Mouse (Mus musculus) forebrain, embryonic 14.5 days (tissue): ENCODE data around the gene Rnasel. TPM values are rescaled to one million over a fixed set of nuclear protein-coding genes. Genes with fewer than 3 reads are reported as not detected.
A peak's percentile ranks its signal among the peaks of the same experiment; 100 is the strongest.

Experiments
- ATAC-seq: fragments of 200-750 bp; cut with Nextera tagmentation; 2 replicates; pipeline ENCODE4 v1.8.0; 2017; ENCODE audit warnings: mild to moderate bottlenecking, moderate library complexity
- DNase-seq: peaks from one replicate; pipeline ENCODE4 v3.0.0-alpha.2; 2015; ENCODE audit warnings: low spot score
- H3K27ac ChIP-seq: fragments of 300-500 bp; sonication (generic); 2 replicates; pipeline ENCODE4 v1.5.1; 2014; ENCODE audit warnings: low read depth, mild to moderate bottlenecking, control low read depth, low read length, moderate library complexity
- H3K27me3 ChIP-seq: fragments of 300-500 bp; sonication (generic); replicated peaks from 2 replicates; pipeline ENCODE4 v1.6.1; 2014; ENCODE audit warnings: low read length, control low read depth, mixed read lengths; ENCODE audit not compliant: control insufficient read depth, insufficient read depth
- H3K36me3 ChIP-seq: fragments of 300-500 bp; sonication (generic); 2 replicates; pipeline ENCODE4 v1.6.1; 2014; ENCODE audit warnings: low read length, control low read depth; ENCODE audit not compliant: control insufficient read depth, insufficient read depth
- H3K4me1 ChIP-seq: fragments of 300-500 bp; sonication (generic); 2 replicates; pipeline ENCODE4 v1.6.1; 2014; ENCODE audit warnings: antibody characterized with exemption, low read length, control low read depth; ENCODE audit not compliant: control insufficient read depth, insufficient read depth
- H3K4me2 ChIP-seq: fragments of 300-500 bp; sonication (generic); 2 replicates; pipeline ENCODE4 v1.6.1; 2014; ENCODE audit warnings: mild to moderate bottlenecking, control low read depth, low read length
- H3K4me3 ChIP-seq: fragments of 300-500 bp; sonication (generic); 2 replicates; pipeline ENCODE4 v1.5.1; 2014; ENCODE audit warnings: low read depth, low read length, control low read depth
- H3K9ac ChIP-seq: fragments of 300-500 bp; sonication (generic); 2 replicates; pipeline ENCODE4 v1.6.1; 2014; ENCODE audit warnings: mild to moderate bottlenecking, low read length, control low read depth, moderate library complexity
- H3K9me3 ChIP-seq: fragments of 300-500 bp; sonication (generic); replicated peaks from 2 replicates; pipeline ENCODE4 v1.6.1; 2016; ENCODE audit warnings: low read length, control low read depth, mixed read lengths; ENCODE audit not compliant: control insufficient read depth
- WGBS: fragments of 180-500 bp; shearing (Covaris S2); extraction: QIAGEN DNeasy Blood & Tissue Kit; methylation state at CpG from one replicate; pipeline ENCODE4 v1.1.7; 2014; 5-methylcytosine and 5-hydroxymethylcytosine counted together
- polyA plus RNA-seq: library from polyadenylated mRNA; unstranded; fragments of >200 nt; fragmentation: Nextera tagmentation; extraction: Ambion mirVana; gene quantifications from 2 replicates; pipeline ENCODE4 v1.2.1, GENCODE M21; 2014

The Rnasel gene
- polyA plus RNA-seq, 1 experiment from 2014 or later = 29.9 TPM

DNA sequence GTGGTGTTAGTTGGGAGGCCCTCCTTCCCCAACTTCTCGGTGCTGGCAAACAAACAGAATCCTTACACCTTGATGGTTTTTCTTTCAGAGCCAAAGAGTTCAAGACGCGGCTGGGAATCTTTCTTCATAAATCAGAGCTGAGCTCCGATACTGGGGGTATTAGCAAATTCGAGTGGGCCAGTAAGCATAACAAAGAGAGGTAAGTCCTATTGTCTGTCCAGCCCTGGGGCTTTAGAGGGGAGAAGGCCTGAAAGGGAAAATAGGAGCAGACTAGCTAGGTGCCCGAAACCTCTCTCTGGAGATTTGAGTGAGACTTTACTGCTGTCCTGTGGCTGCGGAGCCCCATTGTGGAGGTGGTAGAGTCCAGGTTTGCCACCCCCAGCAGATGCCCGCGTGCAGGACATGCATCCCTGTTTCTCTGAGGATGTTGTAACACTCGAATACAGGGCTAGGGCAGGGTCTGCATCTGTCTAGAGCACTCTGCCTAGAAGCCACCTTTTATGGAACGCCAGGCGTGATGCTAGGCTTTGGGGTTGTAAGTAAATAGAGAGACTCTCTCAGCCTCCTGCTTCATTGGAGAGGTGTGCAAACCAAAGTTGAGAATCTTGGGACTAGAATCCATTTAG is 8.3 kb upstream of the Rnasel start:
- no peaks in the 10 kb centered on the region for H3K9me3 ChIP-seq
- H3K36me3 ChIP-seq = peaks cover 16% of the 10 kb centered on the region
- ATAC-seq = no peak
- peaks cover 19% of the 10 kb centered on the region for H3K4me1 ChIP-seq
- H3K4me2 ChIP-seq = peak overlapping the region; percentile 74
- H3K9ac ChIP-seq = peak overlapping the region; percentile 70
- H3K4me3 ChIP-seq = peak overlapping the region; percentile 50
- 24% methylated on average over 12 of the region's 12 CpGs for WGBS
- no peak for DNase-seq
- no peak overlapping the region for H3K27ac ChIP-seq
- H3K27me3 ChIP-seq = no peaks in the 10 kb centered on the region

DNA sequence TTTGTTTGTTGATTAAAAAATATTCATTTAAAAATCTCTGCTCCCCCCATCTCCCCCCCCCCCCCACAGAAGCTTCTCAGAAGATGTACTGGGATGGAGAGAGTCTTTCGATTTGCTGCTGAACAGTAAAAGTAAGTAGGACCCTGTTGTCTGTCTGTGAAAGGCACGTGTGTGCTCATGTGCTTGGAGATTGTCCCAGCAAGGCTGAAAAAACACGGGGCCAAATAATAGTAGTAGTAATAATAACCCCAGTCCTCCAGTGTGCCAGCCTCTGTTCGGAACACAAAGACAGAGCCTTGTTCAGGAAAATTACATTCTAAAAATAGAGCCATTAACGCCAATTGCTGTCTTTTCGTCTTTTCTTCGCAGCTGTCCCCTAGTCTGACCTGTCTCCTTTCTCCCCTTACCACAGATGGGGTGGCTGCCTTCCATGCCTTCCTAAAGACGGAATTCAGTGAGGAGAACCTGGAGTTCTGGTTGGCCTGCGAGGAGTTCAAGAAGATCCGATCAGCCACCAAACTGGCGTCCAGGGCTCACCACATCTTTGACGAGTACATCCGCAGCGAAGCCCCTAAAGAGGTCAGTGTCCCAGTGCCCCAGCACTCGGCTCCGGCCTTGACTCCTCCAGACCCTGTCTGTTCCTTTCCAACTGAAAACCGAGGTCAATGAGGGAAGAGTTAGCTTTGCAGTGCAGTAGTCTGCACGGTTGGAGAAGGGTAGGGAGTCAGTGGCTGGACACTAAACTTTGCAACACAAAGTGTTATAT is 7.5 kb upstream of the Rnasel start:
- H3K27me3 ChIP-seq = no peaks in the 10 kb centered on the region
- peak; percentile 46 for DNase-seq
- H3K27ac ChIP-seq = no peak overlapping the region
- H3K9me3 ChIP-seq = no peaks in the 10 kb centered on the region
- peaks cover 16% of the 10 kb centered on the region for H3K36me3 ChIP-seq
- H3K4me3 ChIP-seq = peak overlapping the region; percentile 50
- WGBS = 61% methylated on average over 18 of the region's 18 CpGs
- no peak for ATAC-seq
- H3K9ac ChIP-seq = peak overlapping the region; percentile 70
- H3K4me1 ChIP-seq = peaks cover 19% of the 10 kb centered on the region
- peak overlapping the region; percentile 74 for H3K4me2 ChIP-seq

DNA sequence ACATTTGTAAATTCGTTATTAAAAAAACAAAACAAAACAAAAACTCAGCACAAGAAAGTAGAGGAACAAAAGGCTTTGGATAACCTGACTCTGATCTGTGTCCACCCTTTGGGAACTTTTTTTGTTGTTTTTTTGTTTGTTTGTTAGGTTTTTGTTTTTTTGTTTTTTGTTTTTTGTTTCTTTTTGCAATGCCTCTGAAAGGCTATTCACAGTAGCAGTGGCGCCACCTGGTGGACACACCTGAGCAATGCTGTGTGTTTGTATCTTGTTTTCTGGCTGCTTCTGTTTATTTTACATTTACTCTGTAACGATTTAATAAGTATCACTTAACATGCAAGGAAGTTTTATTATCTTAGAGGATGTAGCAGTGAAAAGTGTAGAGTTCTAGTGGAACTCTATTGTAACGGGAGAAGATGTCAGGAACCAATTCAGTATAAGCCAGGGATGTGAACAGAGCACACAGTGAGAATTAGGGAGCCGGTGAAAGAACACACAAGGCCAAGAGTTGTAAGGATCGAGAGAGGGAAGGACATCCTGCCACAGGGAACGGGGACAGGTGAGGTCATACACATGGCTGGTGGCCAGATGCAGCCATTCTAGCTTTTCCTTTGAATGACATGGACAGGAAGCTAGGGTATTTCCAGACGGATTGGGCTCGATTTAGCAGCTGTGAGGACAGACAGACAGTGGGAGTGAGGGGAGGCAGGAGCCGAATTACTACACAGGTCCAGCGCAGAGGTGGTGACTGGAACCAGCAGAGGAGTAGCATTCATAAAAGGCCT is 6.7 kb upstream of the Rnasel start:
- no peaks in the 10 kb centered on the region for H3K27me3 ChIP-seq
- peak overlapping the region; percentile 10; the same call in 1 of the 2 replicates for H3K9ac ChIP-seq
- H3K36me3 ChIP-seq = peaks cover 16% of the 10 kb centered on the region
- H3K4me2 ChIP-seq = peak overlapping the region; percentile 74
- 57% methylated on average over 11 of the region's 11 CpGs for WGBS
- H3K9me3 ChIP-seq = no peaks in the 10 kb centered on the region
- DNase-seq = peak; percentile 88
- H3K4me3 ChIP-seq = peak overlapping the region; percentile 50
- ATAC-seq = no peak
- no peak overlapping the region for H3K27ac ChIP-seq
- H3K4me1 ChIP-seq = peaks cover 11% of the 10 kb centered on the region

DNA sequence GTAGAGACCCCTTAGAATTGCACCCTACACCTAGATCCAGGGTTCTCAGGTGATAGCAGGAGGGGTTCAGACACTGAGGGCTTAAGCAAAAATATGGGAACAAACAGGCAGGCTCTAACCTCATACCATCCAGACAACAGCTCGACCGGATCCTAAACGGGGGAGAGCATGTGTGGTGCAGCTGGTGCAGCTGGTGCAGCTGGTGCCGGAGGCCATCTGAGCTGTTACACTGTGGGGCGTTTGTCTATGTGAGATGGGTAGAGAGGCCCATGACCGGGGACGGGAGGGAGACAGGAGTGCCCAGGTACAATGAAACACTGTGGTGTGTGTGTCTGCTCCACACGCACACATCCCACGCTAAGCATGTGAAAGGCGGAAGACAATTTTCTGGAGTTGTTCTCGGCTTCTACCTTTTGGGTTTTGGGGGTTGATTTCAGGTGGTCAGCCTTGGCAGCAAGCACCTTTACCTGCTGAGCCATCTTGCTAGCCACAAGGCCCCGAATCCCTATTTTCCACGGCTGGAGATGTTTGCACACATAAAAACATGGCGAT is 3.0 kb upstream of the Rnasel start:
- H3K9me3 ChIP-seq = no peaks in the 10 kb centered on the region
- no peaks in the 10 kb centered on the region for H3K27me3 ChIP-seq
- H3K4me1 ChIP-seq = peaks cover 16% of the 10 kb centered on the region
- H3K4me3 ChIP-seq = no peak overlapping the region
- H3K36me3 ChIP-seq = peaks cover 16% of the 10 kb centered on the region
- 73% methylated on average over 14 of the region's 14 CpGs for WGBS
- peak; percentile 32 for DNase-seq
- H3K9ac ChIP-seq = peak overlapping the region; percentile 9; the same call in 1 of the 2 replicates
- H3K27ac ChIP-seq = no peak overlapping the region; the same call in 1 of the 2 replicates
- no peak overlapping the region for H3K4me2 ChIP-seq
- peak; percentile 25 for ATAC-seq

DNA sequence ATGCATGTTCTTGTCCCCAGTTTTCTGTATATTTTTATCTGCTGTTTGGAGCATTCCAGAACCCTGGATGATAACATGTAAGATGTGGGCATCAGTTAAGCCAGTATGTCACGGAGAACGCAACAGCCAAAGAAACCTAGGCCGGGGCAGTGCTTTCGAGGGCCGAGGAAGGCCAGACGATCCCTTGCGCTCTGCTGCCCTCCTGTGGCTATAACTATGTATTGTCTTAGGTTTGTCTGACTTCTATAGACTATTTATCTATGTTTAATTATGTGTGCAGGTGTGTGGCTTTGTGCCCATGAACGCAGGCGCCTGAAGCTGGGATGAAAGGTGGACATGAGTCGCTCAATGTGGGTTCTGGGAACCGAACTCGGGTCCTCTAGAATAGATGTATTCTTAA is 2.5 kb upstream of the Rnasel start:
- peak; percentile 24 for ATAC-seq
- H3K36me3 ChIP-seq = peaks cover 16% of the 10 kb centered on the region
- no peak overlapping the region for H3K4me2 ChIP-seq
- peak; percentile 87 for DNase-seq
- H3K4me1 ChIP-seq = peaks cover 16% of the 10 kb centered on the region
- WGBS = 3% methylated on average over 12 of the region's 12 CpGs
- H3K9me3 ChIP-seq = no peaks in the 10 kb centered on the region
- H3K9ac ChIP-seq = peak overlapping the region; percentile 9; the same call in 1 of the 2 replicates
- no peak overlapping the region for H3K4me3 ChIP-seq
- H3K27ac ChIP-seq = no peak overlapping the region
- no peaks in the 10 kb centered on the region for H3K27me3 ChIP-seq

DNA sequence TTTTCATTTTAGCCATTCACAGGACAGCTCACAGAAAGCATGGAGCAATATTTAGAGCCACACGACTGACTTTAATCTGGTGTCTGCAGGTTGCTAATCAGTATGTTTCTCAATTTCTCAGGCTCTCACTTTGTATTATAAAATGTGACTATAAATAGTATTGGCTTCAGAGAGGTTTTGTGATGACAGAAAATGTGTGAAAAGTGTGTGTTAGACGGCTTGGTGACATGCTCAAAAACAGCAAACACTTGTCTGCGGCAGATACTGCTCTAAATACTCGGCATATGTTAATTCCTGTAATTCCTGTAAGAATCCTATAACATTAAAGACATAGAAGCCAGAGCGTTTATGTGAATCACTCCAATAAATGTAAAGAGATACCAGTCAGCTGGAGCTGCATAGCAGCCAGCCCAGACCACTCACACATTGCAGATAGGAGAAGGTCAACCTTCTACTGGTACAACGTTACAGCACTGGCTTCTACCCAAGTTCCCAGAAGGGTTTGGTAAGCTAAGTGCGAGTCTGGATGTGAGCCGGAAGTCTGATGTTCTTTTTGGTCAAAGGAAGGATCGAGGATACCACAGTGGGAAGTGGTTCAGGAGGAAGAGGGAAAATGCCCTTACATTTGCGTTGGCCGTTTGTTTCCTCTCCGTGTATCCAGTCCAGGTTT is 1.2 kb upstream of the Rnasel start:
- no peak overlapping the region for H3K9ac ChIP-seq
- 70% methylated on average over 12 of the region's 12 CpGs for WGBS
- peak overlapping the region; percentile 2; the same call in 1 of the 2 replicates for H3K4me2 ChIP-seq
- no peaks in the 10 kb centered on the region for H3K9me3 ChIP-seq
- no peaks in the 10 kb centered on the region for H3K27me3 ChIP-seq
- peak; percentile 62 for DNase-seq
- peaks cover 20% of the 10 kb centered on the region for H3K4me1 ChIP-seq
- H3K36me3 ChIP-seq = peaks cover 14% of the 10 kb centered on the region
- ATAC-seq = no peak
- H3K27ac ChIP-seq = no peak overlapping the region
- H3K4me3 ChIP-seq = no peak overlapping the region

DNA sequence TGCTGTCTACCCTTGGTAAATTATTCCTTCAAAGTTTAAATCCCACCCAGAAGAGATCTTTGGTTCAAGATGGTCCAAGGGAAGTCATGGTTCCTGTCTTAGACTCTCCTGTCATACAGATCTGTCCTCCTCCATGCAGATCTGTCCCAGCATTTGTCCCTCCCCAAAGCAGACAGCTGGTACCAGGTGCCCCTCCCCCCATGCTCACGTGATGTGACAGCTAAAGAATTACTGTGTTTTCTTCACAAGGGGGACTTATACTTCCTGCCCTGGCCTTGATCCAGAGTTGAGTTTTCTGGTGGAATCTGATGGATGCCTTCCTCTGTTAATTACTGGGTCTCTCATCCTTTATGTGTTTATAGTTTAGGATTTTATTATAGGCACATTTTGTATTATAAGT is 677 bp upstream of the Rnasel start:
- ATAC-seq (peak; percentile 11; the same call in 1 of the 2 replicates), DNase-seq (peak; percentile 73)
- WGBS = 0% methylated on average over 1 of the region's 1 CpGs
- no peak overlapping the region for H3K27ac ChIP-seq
- peak overlapping the region; percentile 60; the same call in 1 of the 2 replicates for H3K4me2 ChIP-seq
- H3K4me3 ChIP-seq = no peak overlapping the region
- peaks cover 9% of the 10 kb centered on the region for H3K36me3 ChIP-seq
- H3K4me1 ChIP-seq = peaks cover 20% of the 10 kb centered on the region
- no peaks in the 10 kb centered on the region for H3K27me3 ChIP-seq
- H3K9me3 ChIP-seq = no peaks in the 10 kb centered on the region
- H3K9ac ChIP-seq = no peak overlapping the region; the same call in 1 of the 2 replicates

DNA sequence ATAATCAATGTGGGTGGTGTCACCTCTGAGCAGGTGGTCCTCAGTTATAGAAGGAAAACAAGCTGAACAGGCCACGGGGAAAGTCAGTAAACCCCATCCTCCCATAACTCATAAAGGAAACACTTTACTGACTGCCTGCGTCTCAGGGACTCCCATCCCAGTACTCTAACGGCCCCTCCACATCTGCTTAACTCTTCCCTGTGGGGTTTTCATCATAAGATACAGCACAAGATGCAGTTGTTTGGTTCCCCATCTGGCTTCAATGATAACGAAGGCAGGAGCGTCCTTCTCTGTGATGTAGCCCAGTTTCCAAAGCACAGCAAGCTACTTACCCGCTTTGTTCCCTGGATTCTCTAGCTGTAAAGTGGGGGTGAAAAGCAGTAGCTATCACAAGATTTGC is 828 bp downstream of the Rnasel start:
- no peaks in the 10 kb centered on the region for H3K9me3 ChIP-seq
- no peak for ATAC-seq
- no peaks in the 10 kb centered on the region for H3K27me3 ChIP-seq
- peak; percentile 49 for DNase-seq
- 54% methylated on average over 6 of the region's 6 CpGs for WGBS
- H3K9ac ChIP-seq = peak overlapping the region; percentile 83
- H3K4me1 ChIP-seq = peaks cover 20% of the 10 kb centered on the region
- peak overlapping the region; percentile 78 for H3K27ac ChIP-seq
- H3K36me3 ChIP-seq = 0 out of 2 replicates have a peak, but pooled peaks cover 4% of the 10 kb centered on the region
- H3K4me3 ChIP-seq = peak overlapping the region; percentile 40
- peak overlapping the region; percentile 60 for H3K4me2 ChIP-seq
